Mouse (Mus musculus) gastrocnemius, postnatal 10 days (tissue): Measurements from ENCODE around the gene Btnl10. TPM values are rescaled to one million over a fixed set of nuclear protein-coding genes. Genes with fewer than 3 reads are reported as not detected.
A peak's percentile ranks its signal among the peaks of the same experiment; 100 is the strongest.

Experiments
- DNase-seq: peaks from one replicate; pipeline ENCODE4 v3.0.0; 2021; ENCODE audit warnings: mixed read lengths
- microRNA-seq, 2 experiments: library from miRNA; unstranded; fragments of <30 nt; microRNA quantifications; one replicate each; pipeline ENCODE4 v1.2.0; 2021
- total RNA-seq, 2 experiments: library from RNA; stranded (reverse); gene quantifications; 2 replicates each; pipeline ENCODE4 v1.2.3; 2021

Btnl10 gene
- total RNA-seq, 2 experiments from 2014 or later, result 1.1 TPM; not detected in 1

DNA sequence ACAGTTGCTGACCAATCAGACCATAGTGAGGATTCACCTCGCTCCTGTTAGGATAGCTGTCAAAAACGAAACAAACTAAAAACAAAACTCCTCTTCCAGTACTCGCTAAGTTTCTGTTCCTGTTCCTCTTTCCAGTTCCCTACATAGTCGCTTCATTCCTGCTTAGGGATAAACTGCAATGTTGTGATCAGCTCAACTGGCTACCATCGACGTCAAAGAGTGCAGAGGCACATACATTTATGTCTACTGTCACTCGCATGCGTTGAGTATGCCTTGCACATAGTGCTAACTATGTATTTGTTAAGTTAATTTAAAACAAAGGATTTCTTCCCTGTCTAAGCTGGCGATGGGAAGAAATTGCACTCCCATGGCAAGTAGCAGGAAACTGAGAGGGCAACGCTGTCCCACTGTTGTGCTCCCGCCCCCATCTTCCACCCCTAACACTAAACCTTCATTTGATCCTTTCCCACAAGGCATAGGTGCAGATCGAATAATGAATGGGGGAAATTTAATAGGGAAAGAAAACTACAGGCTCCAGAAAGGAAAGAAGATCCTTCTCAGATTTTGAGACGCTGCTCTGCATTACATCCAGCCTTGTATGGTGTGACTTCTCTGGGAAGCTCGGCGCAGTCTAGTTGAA is 41.6 kb downstream of the Btnl10 start:
- no peak for DNase-seq

DNA sequence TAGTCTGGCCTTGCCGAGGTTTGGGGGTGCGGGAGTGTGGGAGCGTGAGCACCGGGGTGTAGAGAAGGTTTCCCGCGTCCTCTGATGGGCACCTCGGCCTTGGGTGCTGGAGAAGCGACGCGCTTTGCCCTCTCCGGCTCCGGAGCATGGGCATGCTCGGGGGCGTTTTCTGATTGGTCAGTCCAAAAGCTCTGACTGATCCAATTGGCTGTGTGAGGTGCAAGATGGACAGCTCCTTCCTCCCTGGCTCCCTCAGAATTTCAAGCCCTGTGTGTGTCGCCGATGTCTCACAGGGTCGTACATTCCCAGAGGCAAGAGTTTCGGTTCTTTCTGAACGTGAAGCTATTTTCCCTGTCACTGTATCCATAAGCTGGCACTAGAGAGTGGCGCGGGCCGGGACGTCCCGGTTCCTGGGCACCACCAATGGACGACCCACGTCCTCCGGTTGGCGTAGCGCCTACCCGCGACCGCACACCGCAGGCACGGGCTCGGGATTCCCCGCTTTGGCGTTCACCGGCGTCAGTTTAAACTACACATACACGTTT is 42.3 kb downstream of the Btnl10 start:
- DNase-seq, result peak; percentile 63

DNA sequence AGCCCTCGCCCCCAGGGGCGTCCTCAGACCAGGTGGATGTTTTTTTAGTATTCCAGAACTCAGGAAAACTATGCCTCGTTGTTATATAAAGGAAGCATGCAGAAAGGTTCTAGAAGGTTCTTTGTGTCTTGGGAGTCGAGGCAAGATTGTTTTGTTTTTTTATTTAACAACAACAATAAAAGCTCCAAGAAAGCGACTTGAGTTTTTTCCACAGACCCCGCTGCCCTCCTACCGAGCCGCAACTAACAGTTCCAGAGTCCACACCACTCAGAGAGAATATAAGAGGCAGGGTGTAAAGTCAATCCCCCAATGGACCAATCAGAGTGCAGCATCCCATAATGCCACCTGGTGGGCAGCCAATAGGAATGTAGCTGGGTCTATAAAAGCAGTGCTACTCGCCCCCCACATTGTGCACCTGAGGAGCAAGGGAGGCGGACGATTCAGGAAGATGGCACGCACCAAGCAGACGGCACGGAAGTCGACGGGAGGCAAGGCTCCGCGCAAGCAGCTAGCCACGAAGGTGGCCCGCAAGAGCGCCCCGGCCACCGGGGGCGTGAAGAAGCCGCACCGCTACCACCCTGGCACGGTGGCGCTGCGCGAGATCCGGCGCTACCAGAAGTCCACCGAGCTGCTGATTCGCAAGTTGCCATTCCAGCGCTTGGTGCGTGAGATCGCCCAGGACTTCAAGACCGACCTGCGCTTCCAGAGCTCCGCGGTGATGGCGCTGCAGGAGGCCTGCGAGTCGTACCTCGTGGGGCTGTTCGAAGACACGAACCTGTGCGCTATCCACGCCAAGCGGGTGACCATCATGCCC is 43.9 kb downstream of the Btnl10 start:
- no peak for DNase-seq

DNA sequence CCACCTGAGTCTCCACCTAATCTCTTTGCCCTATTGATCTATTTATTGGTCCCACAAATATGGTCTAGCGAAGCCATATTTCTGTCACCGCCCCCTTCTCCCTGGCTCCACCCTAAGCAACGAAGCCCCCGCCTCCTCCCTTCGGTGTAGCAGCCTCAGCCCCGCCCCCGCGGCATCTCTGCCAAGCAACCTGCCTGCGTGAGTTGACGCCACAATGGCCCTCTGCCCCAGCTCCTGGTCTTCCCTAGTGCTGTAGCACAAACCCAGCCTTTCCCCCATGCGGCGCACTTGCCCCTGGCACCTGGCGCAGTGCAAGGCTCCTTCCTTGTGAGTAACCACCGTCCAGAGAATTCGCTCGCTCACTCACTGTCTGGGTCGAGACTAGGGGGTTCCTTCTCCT is 45.8 kb downstream of the Btnl10 start:
- DNase-seq, result no peak

DNA sequence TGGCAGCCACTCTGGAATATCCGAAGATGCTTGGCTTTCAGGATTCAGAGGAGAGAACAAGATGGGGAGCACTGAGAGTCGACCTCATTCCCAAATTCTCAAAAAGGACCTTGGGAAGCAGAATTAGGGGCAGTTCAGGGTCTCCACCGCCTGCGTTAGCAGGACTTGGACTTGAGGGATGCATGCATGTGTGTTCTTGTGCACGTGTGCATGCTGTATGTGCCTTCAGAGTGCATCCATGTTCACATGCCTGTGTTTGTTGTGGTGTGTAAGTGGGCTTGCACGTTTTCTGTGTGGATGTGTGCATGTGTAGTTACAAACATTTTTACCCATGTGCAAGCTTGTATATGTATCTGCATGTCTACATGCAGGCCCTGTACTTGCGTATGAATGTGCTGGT is 46.5 kb downstream of the Btnl10 start:
- DNase-seq, result no peak

DNA sequence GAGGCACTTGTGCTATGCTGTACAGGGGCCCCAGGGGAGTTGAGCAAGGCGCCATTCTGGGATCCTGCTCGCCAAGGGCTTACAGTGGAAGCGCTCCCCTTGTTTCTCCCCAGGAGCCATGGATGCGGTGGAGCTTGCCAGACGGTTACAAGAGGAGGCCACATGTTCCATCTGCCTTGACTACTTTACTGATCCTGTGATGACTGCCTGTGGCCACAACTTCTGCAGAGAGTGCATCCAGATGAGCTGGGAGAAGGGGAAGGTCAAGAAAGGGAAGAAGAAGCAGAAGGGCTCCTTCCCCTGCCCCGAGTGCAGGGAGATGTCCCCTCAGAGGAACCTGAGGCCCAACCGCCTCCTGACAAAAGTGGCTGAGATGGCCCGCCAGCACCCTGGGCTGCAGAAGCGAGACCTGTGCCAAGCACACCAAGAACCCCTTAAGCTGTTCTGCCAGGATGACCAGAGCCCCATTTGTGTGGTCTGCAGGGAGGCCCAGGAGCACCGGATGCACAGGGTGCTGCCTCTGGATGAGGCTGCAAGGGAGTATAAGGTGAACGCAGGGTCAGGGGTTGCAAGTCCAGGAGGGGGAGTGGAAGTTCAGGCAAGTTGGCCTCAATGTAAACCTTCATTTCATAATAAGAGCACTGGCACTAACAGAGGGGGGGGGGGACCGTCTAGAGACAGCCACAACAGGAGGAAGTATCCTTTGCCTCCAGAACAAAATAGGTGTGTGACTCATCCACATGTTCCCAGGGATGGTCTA is 47.5 kb downstream of the Btnl10 start:
- no peak for DNase-seq

DNA sequence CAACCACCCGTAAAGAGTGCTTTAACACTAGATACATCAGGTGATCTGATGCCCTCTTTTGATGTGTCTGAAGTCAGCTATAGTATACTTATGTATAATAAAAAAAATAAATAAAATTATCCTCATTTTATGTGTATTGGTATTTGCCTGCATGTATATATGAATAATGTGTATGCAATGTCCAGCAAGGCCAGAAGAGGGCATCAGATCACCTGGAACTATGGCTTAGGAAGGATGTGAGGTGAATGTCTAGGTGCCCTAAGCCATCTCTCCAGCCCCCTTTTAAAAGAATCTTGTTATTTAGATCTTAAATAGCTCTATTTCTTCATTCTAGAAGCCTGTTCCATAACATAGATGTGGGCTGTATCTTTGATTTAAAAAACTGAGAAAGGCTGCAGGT is 49.6 kb downstream of the Btnl10 start:
- no peak for DNase-seq

DNA sequence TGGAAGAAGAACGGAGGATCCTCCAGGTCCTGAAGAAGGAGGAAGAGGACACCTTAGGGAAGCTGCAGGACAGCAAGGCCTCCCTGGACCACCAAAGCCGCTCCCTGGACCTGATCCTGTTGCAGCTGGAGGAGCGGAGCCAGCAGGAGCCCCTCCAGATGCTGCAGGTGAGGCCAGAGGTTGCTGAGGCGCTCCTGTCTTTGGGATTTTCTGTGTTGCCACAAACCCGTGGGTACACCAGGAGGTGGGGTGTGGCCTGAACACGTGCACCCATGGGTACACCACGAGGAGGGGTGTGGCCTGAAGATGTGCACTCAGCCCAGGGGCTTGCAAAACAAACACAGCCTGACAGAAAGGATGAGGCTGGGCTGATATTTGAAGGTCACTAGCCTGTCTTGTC is 50.8 kb downstream of the Btnl10 start:
- DNase-seq, result no peak

DNA sequence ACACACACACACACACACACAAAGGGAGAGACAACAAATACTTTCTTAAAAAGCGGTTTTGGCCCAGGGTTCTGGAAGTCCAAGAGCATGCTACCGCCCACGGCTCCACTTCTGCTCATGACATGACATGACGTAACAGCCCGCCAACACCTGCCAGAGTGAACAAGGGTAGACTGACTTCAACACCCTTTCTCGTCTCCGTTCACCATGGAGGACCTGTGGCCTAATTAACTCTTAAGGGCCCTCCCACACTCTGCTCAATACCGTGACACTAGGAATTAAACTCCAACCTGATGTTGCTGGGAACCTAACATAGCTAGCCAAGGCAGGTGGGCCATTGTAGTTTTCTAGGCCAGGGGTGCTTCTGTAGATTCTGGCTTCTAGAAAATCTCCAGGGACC is 51.3 kb downstream of the Btnl10 start:
- DNase-seq, result no peak

DNA sequence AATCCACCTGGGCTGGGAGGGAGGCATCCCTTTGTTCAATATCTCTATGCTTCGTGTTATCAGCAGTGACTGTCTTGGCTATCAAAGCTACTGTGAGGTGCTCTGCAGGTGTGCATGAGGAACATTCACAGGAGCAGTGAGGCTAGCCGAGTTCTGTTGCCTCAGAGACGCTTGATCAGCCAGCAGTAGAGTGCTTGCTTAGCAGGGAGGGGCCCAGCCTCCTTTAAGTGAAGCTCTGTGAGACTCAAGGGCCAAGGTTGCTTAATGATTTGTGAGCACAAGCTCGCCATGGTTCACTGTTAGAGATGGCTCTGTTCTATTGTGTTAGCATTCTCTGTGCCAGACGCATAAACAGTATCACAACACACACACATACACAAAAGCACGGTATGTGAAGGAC is 52.0 kb downstream of the Btnl10 start:
- DNase-seq, result no peak

DNA sequence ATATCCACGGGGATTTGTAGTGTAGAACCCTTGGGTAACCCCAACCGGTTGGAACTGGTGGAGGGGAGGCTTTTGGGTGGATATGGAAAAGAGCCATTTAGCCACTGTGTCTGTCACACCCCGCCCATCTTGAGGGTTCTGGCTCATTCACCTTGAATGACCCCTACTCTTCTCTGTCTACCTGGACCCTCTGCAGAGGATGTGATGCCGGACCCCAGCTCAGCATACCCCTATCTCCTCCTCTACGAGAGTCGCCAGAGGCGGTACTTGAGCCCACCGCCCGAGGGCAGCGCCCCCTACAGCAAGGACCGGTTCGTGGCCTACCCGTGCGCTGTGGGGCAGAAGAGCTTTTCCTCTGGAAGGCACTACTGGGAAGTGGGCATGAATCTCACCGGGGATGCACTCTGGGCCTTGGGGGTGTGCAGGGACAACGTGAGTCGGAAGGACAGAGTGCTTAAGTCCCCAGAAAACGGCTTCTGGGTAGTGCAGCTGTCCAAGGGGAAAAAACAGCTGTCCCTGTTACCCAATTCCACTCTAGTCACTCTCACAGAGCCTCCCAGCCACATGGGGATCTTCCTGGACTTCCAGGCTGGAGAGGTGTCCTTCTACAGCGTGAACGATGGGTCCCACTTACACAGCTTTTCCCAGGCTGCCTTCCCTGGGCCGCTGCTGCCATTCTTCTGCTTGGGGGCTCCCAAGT is 53.3 kb downstream of the Btnl10 start:
- DNase-seq, result no peak

DNA sequence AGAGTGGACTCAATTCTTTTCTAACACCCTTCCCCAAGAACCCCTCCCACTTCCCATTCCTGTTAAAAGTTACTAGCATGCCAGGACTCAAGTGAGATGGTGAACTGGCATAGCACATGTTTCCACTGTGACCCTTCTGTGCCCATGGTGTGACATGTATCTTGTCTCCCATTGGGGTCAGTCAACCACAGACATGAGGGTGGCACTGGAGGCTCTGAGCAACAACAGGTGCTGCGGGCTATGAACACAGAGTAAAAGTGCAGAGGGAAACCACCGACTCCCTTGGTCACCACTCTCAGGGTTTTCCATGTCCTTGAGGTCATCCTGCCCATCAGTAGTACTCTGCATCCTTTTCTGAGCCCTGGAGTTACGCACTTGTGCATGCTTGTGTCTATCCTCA is 54.1 kb downstream of the Btnl10 start:
- DNase-seq, result no peak

DNA sequence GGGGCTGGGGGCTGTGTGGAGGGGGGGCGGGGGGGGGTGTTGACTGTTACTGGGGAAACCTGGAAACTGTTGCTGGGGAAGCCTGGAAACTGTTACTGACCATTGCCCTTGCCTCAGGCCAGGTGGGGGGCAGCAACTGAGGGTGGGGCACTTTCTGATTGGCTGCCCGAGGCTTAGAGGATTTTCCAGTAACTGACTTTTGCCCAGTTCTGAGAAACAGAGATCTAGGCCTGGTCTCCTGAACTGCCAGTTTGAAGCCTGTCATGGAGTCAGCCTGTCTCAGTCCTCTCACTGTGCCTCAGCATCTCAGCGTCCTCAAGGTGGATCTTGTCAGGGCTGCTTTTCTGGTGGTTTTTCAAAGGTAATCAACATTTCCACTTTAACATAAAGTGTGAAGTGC is 56.7 kb downstream of the Btnl10 start:
- DNase-seq, result no peak

Small RNA genes within 50 kb of the gene (microRNA-seq; reads per million reads assigned to microRNA genes)
- 0 reads per million in 2 experiments for gene Gm44313

Other genes starting within 250 kb of the Btnl10 start
- not detected for gene Olfr320, start 236.8 kb upstream of the Btnl10 start, total RNA-seq
- not detected for gene Olfr319, start 218.7 kb upstream of the Btnl10 start, total RNA-seq
- not detected for gene Olfr318, start 193.9 kb upstream of the Btnl10 start, total RNA-seq
- not detected for gene Olfr317, start 178.7 kb upstream of the Btnl10 start, total RNA-seq
- gene Olfr316, start 165.2 kb upstream of the Btnl10 start, total RNA-seq, result not detected
- gene Olfr315, start 144.7 kb upstream of the Btnl10 start, total RNA-seq, result not detected
- gene Olfr314, start 135.0 kb upstream of the Btnl10 start, total RNA-seq, result not detected
- not detected for gene Fam183b, start 115.9 kb upstream of the Btnl10 start, total RNA-seq
- not detected for gene Olfr313, start 102.9 kb upstream of the Btnl10 start, total RNA-seq
- not detected for gene Olfr312, start 88.7 kb upstream of the Btnl10 start, total RNA-seq
- not detected for gene Olfr311, start 78.7 kb upstream of the Btnl10 start, total RNA-seq
- gene Gm12258, start 70.8 kb upstream of the Btnl10 start, total RNA-seq, result 1 to 10 TPM; 2.4 to 2.5 TPM
- gene 2810021J22Rik, start 50.7 kb upstream of the Btnl10 start, total RNA-seq, result 1 to 10 TPM; 2.5 to 3.0 TPM
- 1 to 10 TPM; 6.0 to 6.5 TPM for gene Zfp39, start 13.7 kb upstream of the Btnl10 start, total RNA-seq
- gene Rnf187, start 21.0 kb downstream of the Btnl10 start, total RNA-seq, result 100 to 1,000 TPM; 160 to 172 TPM
- gene Hist3h2ba, start 31.0 kb downstream of the Btnl10 start, total RNA-seq, result 1 to 10 TPM; 7.3 to 8.0 TPM
- gene Hist3h2a, start 36.8 kb downstream of the Btnl10 start, total RNA-seq, result 10 to 100 TPM; 25.1 to 25.6 TPM
- gene Trim17, start 36.8 kb downstream of the Btnl10 start, total RNA-seq, result under 1 TPM; 0.14 TPM
- gene Trim11, start 60.2 kb downstream of the Btnl10 start, total RNA-seq, result 10 to 100 TPM; 11.1 to 15.4 TPM
- 100 to 1,000 TPM; 664 to 666 TPM for gene Obscn, start 218.5 kb downstream of the Btnl10 start, total RNA-seq
- 10 to 100 TPM in 1 of 2 experiments, 1 to 10 TPM in 1; 9.4 to 10.6 TPM for gene Iba57, start 245.8 kb downstream of the Btnl10 start, total RNA-seq